Mouse (Mus musculus): ENCODE data around the gene Tshz3. TPM values are rescaled to one million over a fixed set of nuclear protein-coding genes. Genes with fewer than 3 reads are reported as not detected.

Gene Tshz3
- total RNA-seq (2014; fragmentation: Nextera tagmentation) (0.28 TPM in 1 of 2 replicates, not detected in the other), total RNA-seq (2017) (0.15 TPM in 1 of 2 replicates, not detected in the other)

GRCm38 (mm10) chr7:36697856-36698588 lies at the start of gene Tshz3:
Gene Tshz3, plus strand, starts transcription at chr7:36698118.
- peak; percentile 45 for ATAC-seq (replicated peaks; ENCODE audit: poor library complexity, severe bottlenecking)

DNA sequence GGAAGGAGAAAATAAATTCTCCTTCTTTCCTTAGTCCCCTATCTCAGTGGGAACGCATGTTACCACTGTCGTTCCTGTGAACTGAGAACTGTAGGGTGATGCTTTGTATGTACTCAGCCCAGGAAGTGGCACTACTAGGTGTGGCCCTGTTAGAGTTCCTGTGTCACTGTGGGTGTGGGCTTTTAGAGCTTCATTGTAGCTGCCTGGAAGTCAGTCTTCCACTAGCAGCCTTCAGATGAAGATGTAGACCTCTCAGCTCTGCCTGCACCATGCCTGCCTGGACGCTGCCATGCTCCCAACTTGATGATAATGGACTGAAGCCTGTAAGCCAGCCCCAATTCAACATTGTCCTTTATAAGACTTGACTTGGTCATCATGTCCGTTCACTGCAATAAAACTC lies 42.0 kb upstream of the Tshz3 start:
- no peak for ATAC-seq (replicated peaks; ENCODE audit: poor library complexity, severe bottlenecking)

DNA sequence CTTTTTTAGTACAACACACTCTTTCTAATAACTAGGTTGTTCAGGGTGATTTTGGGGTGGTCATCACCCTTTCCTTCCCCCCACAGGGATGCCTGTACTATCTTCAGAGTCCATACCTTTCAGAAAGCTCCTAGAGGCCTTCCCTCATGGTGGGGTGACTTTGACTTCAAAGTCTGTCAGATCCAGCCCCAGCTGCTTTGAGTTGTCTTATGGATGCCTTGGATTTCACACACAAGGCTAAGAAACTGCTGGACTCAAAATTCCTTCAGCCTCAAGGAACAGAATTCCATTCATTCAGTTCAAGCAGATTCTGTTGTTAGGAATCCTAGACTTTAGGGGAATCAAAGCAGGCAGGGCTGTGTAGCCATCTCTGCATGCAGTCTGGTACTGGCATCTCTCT lies 41.5 kb upstream of the Tshz3 start:
- ATAC-seq (replicated peaks; ENCODE audit: poor library complexity, severe bottlenecking), result no peak

DNA sequence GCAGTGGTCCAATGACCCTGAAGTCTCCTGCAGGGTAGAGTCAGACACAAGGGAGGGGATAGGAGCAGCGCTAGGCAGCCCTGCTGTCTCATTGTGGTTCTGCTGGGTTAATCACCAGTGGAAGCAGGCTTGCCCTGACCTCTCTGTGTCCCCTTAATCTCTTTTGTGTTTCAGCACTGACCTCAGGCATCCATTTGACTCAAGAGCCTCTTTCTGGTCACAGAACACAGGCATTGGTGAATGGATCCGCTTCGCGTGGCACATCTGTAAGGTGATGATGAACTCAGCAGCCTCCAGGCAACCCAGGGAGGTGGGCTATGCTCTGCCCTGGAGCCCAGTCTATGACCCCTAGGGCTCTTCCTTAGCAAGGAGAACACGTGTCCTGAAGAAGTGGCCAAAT lies 39.6 kb upstream of the Tshz3 start:
- ATAC-seq (replicated peaks; ENCODE audit: poor library complexity, severe bottlenecking), result no peak

DNA sequence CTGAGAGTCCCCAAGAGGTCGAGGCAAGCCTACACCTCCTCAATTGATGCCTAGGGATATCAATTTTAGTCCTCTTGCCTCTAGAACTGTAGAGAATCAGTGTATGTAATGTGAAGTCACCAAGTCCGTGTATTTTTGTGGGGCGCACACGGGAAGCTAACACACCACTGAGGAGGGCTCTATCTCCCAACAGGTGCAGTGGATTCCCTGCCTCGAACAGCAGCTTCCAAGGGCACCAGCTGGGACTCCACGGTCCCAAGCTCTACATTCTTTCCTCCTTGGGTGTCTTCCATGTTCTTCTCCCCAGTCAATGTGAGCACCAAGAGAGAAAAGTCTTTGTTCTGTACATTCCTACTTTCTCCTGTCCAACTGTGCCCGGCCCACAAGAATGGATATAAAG lies 38.7 kb upstream of the Tshz3 start:
- ATAC-seq (replicated peaks; ENCODE audit: poor library complexity, severe bottlenecking), result no peak

- ATAC-seq (replicated peaks; ENCODE audit: poor library complexity, severe bottlenecking), result no peak
These were observed 37.3 kb upstream of the Tshz3 start for GRCm38 (mm10) chr7:36660654-36661053.

DNA sequence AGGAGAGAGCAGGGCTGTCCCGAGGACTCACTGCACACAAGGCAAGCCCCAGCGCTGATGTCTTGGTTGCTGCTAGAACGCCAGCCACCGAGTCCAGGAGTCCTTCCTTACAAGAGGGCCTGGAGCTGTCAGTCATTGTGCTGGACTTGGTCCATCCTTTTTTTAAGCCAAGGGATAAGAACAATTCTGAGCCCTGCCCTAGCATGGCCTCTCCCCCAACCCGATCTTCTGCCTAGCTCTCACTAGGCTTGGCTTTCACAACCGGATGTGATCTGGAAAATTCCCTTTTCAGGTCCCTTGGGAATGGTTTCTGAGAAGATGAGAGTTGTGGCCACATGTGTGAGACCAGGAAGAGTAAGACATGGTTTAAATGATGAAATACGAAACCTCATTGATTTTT lies 34.5 kb upstream of the Tshz3 start:
- no peak for ATAC-seq (replicated peaks; ENCODE audit: poor library complexity, severe bottlenecking)

DNA sequence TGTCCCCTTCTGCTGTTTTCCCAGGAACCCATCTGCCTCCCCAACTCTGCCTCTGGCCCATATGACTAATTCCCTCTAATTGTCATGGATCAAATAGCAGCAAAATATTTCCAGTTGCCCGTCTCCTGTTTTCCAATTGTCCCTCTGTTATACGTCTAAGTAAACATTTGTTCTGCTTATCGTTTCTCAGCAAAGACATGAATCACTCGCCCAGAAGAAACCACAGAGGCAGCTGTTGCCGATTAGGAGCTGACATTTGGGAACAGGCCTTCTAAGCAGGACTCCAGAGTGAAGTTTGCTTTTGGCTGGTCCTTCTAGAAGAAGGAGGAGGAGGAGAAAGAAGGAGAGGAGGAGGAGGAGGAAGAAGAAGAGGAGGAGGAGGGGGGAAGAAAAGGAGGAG lies 30.2 kb upstream of the Tshz3 start:
- ATAC-seq (replicated peaks; ENCODE audit: poor library complexity, severe bottlenecking), result no peak

DNA sequence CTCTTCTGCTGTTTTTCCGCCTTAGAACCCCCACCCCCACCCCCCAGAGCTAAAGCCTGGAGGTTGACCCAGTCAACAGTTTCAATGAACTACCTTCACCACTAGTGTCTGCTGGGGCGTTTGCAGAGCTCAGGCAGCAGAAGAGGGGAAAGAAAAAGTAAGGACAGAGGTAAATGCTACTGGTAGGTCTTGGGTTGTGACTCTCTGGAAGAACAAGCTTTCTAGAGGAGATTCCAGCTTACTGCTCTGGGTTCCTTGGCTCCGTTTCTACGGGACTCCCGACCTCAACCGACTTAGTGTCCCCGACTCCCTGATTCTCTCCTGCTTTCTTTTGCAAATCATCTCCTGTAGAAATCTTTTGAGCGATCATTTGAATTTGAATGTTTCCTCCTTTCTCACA lies 19.9 kb upstream of the Tshz3 start:
- ATAC-seq (replicated peaks; ENCODE audit: poor library complexity, severe bottlenecking), result no peak

DNA sequence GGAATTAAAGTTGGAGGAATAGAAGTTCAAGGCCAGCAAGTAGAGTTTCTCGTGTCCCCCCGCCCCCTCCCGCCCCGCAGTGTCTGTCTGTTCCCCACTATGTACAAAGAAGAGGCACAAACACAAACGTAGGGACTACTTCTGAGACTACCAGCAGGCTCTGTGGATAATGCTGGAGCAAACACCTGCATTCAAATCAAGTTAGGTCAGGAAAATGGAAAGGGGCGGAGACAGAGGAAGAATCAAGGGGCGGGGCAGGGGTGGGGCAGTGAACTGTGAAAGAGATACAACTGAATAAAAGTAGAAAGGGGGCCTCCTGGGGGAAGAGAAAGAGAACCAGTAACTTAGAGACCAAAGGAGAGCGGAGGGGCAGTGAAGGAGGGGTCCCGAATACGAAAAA lies 19.4 kb upstream of the Tshz3 start:
- no peak for ATAC-seq (replicated peaks; ENCODE audit: poor library complexity, severe bottlenecking)

GRCm38 (mm10) chr7:36679031-36679618 lies 18.8 kb upstream of the Tshz3 start:
- ATAC-seq (replicated peaks; ENCODE audit: poor library complexity, severe bottlenecking), result no peak

DNA sequence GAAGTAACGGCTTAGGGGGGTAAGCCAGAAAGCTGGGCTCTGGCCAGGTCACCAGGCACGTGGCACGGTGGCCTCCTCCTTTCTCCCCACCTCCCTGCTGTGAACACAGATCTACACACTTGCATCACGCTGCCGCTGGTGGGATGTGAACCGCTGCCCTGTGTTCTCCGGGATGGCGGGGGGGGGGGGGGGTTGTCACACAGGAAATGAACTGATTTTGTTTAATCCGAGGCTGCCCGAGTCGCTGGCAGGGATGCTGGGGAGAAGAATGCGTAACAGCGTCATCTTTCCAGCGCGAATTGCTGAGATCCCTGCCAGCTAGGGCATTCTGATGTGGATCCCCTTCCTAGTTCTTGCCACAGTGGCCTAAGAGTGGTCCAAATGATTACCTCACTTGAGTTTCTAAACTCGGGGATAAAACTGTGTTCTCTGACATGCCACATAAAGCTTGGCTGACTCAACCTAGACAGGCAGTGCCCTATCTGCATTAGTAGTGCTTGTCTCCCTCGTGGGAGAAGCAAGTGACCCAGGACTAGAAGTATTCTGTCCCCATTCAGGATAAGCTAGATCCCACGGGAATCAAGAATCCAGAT lies 18.0 kb upstream of the Tshz3 start:
- ATAC-seq (replicated peaks; ENCODE audit: poor library complexity, severe bottlenecking), result peak; percentile 59; the same call in 1 of the 2 replicates

DNA sequence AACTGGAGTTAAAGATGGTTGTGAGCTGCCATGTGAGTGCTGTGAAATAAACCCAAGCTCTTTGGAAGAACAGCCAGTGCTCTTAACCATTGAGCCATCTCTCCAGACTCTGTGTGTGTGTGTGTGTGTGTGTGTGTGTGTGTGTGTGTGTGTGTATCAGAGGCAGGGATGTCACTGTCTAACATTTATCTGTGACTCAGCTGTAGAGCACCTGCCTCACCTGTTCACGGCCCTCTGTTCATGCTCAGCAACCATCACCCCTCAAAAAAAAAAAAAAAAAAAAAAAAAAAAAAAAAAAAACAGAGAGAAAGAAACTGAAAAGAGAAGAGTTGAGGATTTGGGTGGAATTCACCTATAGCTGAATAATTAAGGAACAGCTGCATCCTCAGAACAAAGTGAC lies 10.4 kb upstream of the Tshz3 start:
- ATAC-seq (replicated peaks; ENCODE audit: poor library complexity, severe bottlenecking), result no peak

DNA sequence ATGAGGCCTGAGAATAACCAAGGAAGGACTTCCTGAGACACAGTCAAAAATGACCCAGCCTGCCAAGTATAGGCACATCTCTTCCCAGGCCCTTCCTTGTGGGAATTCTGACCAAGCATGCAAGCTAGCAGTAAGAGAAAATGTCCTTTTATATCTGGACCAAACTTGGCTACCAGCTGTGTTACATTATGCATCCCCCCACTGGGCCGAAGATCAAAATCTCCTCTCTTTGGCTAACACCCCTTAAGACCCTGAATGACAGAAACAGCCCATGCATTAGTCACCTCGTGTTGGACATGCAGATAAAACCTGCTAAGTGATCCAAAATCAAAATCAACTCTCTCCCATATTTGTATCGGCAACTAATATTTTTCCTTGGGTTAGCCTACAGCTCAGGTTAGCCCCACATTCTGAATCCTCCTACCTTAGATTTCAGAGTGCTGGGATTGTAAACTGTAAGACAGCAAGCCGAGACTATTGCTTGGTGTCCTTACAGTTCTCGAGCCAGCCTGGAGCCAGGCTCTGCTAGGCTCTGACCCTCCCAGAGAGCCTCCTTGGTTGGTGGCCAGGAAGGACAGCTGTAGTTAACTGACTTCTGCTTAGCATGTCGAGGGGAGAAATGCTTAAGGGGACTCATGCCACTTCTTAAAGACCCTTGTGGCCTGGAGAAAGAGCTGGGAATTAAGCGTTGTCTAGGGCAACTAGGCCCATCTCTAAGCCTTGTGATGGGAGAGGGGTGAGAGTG lies 8.7 kb upstream of the Tshz3 start:
- no peak for ATAC-seq (replicated peaks; ENCODE audit: poor library complexity, severe bottlenecking)

DNA sequence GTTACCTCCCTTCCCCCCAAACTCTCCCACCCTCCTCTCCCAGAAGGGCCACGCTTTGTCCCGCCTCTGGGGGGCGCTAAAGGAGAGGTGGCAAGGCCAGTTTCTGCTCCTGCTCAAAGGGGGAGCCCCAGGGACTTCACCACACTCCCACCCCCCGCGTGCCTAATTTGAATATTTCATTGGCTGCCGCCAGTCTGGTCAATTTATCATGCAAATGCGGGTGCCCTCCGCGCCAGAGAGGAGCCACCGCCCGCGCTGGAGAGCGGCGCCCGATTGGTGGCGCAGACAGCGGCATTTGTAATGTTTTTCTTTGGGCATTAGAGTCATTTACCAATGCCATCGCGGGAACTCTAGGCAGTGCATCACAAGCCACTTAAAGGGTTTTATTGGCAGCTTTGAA lies 7.4 kb upstream of the Tshz3 start:
- peak; percentile 63 for ATAC-seq (replicated peaks; ENCODE audit: poor library complexity, severe bottlenecking)

DNA sequence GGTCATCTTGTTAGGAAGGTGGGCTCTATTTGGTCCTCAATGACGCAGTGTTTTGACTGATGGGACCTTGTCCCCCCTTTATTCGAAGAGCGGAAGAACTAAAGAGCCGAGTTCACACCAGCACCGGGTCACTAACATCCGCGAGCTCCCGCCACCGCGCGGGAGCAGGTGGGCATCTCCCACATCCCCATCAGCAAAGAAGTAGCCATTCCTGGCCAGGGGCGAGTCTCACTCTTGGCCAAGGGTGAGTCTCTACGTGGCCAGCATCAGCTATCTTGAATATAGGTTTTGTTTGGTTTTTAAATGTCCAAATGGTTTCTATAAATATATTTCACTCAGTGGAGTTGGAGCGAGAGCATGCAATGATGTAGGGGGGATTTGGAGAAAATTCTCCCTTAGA lies 6.3 kb upstream of the Tshz3 start:
- no peak for ATAC-seq (replicated peaks; ENCODE audit: poor library complexity, severe bottlenecking)

GRCm38 (mm10) chr7:36692381-36692780 lies 5.5 kb upstream of the Tshz3 start:
- ATAC-seq (replicated peaks; ENCODE audit: poor library complexity, severe bottlenecking), result no peak

DNA sequence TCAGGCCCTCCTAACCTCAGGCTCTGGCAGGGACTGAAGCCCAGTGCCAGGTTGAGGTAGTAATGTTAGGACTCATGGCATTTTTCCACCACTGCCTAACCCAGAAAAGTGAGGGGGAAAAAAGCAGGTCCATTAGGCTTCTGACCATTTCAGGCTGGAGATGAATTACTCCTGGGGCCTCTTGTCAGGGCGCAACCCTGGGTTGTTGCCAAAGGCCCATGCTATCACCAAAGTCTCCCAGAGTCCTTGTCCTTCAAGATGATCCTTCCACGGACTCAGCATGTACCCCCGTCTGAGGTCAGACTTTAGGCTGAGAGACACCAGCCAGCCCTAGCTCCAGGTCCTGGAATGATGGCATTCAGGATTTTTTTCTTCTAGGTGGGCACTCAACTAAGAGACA lies 4.8 kb upstream of the Tshz3 start:
- ATAC-seq (replicated peaks; ENCODE audit: poor library complexity, severe bottlenecking), result no peak

DNA sequence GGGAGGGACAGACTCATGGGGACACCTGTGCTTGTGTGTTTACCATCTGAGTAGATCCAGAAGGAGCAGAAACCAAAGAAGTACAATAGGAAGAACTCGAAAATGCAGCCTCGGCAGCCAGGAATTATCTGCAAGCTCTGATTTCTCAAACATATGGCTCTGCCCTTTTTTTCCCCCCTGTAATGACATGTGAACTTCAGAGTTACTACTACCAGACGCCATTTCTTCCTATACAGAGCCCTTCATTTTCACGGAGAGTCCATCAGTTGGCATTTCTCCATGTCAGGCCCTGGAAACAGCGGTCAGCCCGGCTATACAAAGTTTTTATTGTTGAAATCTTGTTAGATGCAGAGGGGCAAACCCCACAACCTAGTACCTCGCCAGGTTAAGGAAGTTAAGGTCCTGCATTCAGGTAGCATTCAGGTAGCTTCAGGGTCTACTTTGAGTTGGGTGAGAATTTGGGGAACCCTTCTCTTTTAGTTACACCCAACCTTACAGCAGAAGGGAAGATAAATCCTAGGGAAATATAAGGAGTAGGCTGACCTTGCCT lies 3.2 kb upstream of the Tshz3 start:
- ATAC-seq (replicated peaks; ENCODE audit: poor library complexity, severe bottlenecking), result no peak

GRCm38 (mm10) chr7:36695276-36695675 lies 2.6 kb upstream of the Tshz3 start:
- no peak for ATAC-seq (replicated peaks; ENCODE audit: poor library complexity, severe bottlenecking)

GRCm38 (mm10) chr7:36695791-36696241 lies 2.1 kb upstream of the Tshz3 start:
- 0 out of 2 replicates have a peak, but pooled peaks have one; percentile 10 for ATAC-seq (replicated peaks; ENCODE audit: poor library complexity, severe bottlenecking)

Measured in granulocyte monocyte progenitor cell, adult 5-6 weeks (primary cell).